Mouse (Mus musculus) spleen, adult 2 months (tissue): ENCODE data around the gene Adat1. TPM values are rescaled to one million over a fixed set of nuclear protein-coding genes. Genes with fewer than 3 reads are reported as not detected.

ENCODE experiments used
- DNase-seq, 2 experiments: peaks; one replicate each; pipeline versions ENCODE4 v3.0.0 to v3.0.0-alpha.2; 2012 to 2021; ENCODE audit warnings: low spot score in 2 of 2, low read depth in 1 of 2
- H3K27ac ChIP-seq: fragments of 200-500 bp; 2 replicates; pipeline ENCODE4 v1.5.1; 2012; ENCODE audit warnings: low read length, inconsistent platforms; ENCODE audit not compliant: insufficient read depth
- H3K27me3 ChIP-seq: fragments of 200-500 bp; 2 replicates; pipeline ENCODE4 v1.6.1; 2012; ENCODE audit warnings: mild to moderate bottlenecking, moderate library complexity, low read length, inconsistent platforms; ENCODE audit not compliant: control insufficient read depth, insufficient read depth
- H3K36me3 ChIP-seq: fragments of 200-500 bp; 2 replicates; pipeline ENCODE4 v1.6.1; 2012; ENCODE audit warnings: mild to moderate bottlenecking, low read length, inconsistent platforms; ENCODE audit not compliant: control insufficient read depth, insufficient read depth
- H3K4me1 ChIP-seq: fragments of 200-500 bp; 2 replicates; pipeline ENCODE4 v1.6.1; 2011; ENCODE audit warnings: inconsistent platforms; ENCODE audit not compliant: control insufficient read depth, insufficient read depth, insufficient read length
- H3K4me3 ChIP-seq: fragments of 200-500 bp; 2 replicates; pipeline ENCODE4 v1.5.1; 2011; ENCODE audit warnings: mild to moderate bottlenecking, inconsistent platforms; ENCODE audit not compliant: insufficient read depth, insufficient read length; ENCODE audit errors: extremely low read depth
- CTCF ChIP-seq: fragments of 200-500 bp; IDR thresholded peaks from 2 replicates; pipeline ENCODE4 v1.5.1; 2011; ENCODE audit warnings: mild to moderate bottlenecking, inconsistent platforms; ENCODE audit not compliant: insufficient read depth, insufficient read length, insufficient replicate concordance; ENCODE audit errors: extremely low read depth
- POLR2A ChIP-seq: fragments of 200-500 bp; IDR thresholded peaks from 2 replicates; pipeline ENCODE4 v1.6.1; 2011; ENCODE audit warnings: low read depth, low read length, inconsistent platforms
- WGBS: fragments of 180-500 bp; shearing (Covaris S2); methylation state at CpG from one replicate; pipeline ENCODE4 v1.1.7; 2018; 5-methylcytosine and 5-hydroxymethylcytosine counted together
- polyA plus RNA-seq: library from polyadenylated mRNA; depleted of rRNA; stranded (reverse); fragments of >200 nt; gene quantifications from 2 replicates; pipeline ENCODE4 v1.2.3, GENCODE M21; 2012

The Adat1 gene
- polyA plus RNA-seq, 1 experiment, result 2.6 TPM

GRCm38 (mm10) chr8:111991278-111991677, 824 bp downstream of the Adat1 start:
- no peak overlapping the region for H3K27ac ChIP-seq
- no peak for DNase-seq
- no peaks in the 10 kb centered on the region for H3K27me3 ChIP-seq
- 64% methylated on average over 8 of the region's 8 CpGs for WGBS
- TF ChIP-seq POLR2A (no peak), CTCF (no peak)
- H3K36me3 ChIP-seq, result peaks cover 20% of the 10 kb centered on the region
- H3K4me3 ChIP-seq, result no peak overlapping the region
- H3K4me1 ChIP-seq, result no peaks in the 10 kb centered on the region

- H3K36me3 ChIP-seq, result peaks cover 18% of the 10 kb centered on the region
- H3K4me3 ChIP-seq, result no peak overlapping the region
These were observed 2.2 kb downstream of the Adat1 start for GRCm38 (mm10) chr8:111989911-111990310.

GRCm38 (mm10) chr8:111984511-111984910, 7.6 kb downstream of the Adat1 start:
- no peak for DNase-seq
- no peak overlapping the region for H3K4me3 ChIP-seq
- no peaks in the 10 kb centered on the region for H3K27me3 ChIP-seq
- TF ChIP-seq CTCF (no peak), POLR2A (no peak)
- 85% methylated on average over 10 of the region's 10 CpGs for WGBS
- H3K36me3 ChIP-seq, result peaks cover 16% of the 10 kb centered on the region
- H3K27ac ChIP-seq, result no peak overlapping the region
- no peaks in the 10 kb centered on the region for H3K4me1 ChIP-seq

More at GRCm38 (mm10) chr8:111989911-111990310, 2.2 kb downstream of the Adat1 start:
- Histone ChIP-seq H3K27ac (no peak overlapping the region), H3K27me3 (no peaks in the 10 kb centered on the region), H3K4me1 (no peaks in the 10 kb centered on the region)
- TF ChIP-seq CTCF (peak; percentile 73; the same call in 1 of the 2 replicates), POLR2A (no peak)
- 6% methylated on average over 7 of the region's 7 CpGs for WGBS
- peak; percentile 57 to 74 for DNase-seq

GRCm38 (mm10) chr8:111982116-111982515, 10.0 kb downstream of the Adat1 start:
- WGBS, result 82% methylated on average over 7 of the region's 7 CpGs
- TF ChIP-seq POLR2A, result no peak
- TF ChIP-seq CTCF, result no peak
- Histone ChIP-seq H3K36me3 (peaks cover 15% of the 10 kb centered on the region), H3K4me1 (no peaks in the 10 kb centered on the region; the same call in 1 of the 2 replicates), H3K27me3 (no peaks in the 10 kb centered on the region), H3K27ac (no peak overlapping the region), H3K4me3 (no peak overlapping the region)
- no peak for DNase-seq

GRCm38 (mm10) chr8:111978147-111978546, 14.0 kb downstream of the Adat1 start:
- Histone ChIP-seq H3K27me3 (no peaks in the 10 kb centered on the region), H3K36me3 (peaks cover 8% of the 10 kb centered on the region; the same call in 1 of the 2 replicates), H3K4me3 (no peak overlapping the region), H3K4me1 (no peaks in the 10 kb centered on the region; the same call in 1 of the 2 replicates), H3K27ac (no peak overlapping the region)
- WGBS, result 93% methylated on average over 10 of the region's 10 CpGs
- TF ChIP-seq POLR2A, result no peak
- no peak for TF ChIP-seq CTCF
- no peak for DNase-seq

GRCm38 (mm10) chr8:111976326-111976725, 15.8 kb downstream of the Adat1 start:
- TF ChIP-seq CTCF (no peak), POLR2A (no peak)
- no peaks in the 10 kb centered on the region for H3K27me3 ChIP-seq
- 52% methylated on average over 2 of the region's 2 CpGs for WGBS
- no peak overlapping the region for H3K4me3 ChIP-seq
- H3K4me1 ChIP-seq, result no peaks in the 10 kb centered on the region; the same call in 1 of the 2 replicates
- DNase-seq, result no peak
- H3K27ac ChIP-seq, result peak overlapping the region; percentile 30; the same call in 1 of the 2 replicates
- H3K36me3 ChIP-seq, result peaks cover 8% of the 10 kb centered on the region; the same call in 1 of the 2 replicates

- no peak for TF ChIP-seq POLR2A
- no peak for TF ChIP-seq CTCF
- no peak overlapping the region for H3K27ac ChIP-seq
- no peak for DNase-seq
- no peaks in the 10 kb centered on the region; the same call in 1 of the 2 replicates for H3K4me1 ChIP-seq
- WGBS, result 93% methylated on average over 2 of the region's 2 CpGs
- H3K27me3 ChIP-seq, result no peaks in the 10 kb centered on the region
- H3K36me3 ChIP-seq, result peaks cover 8% of the 10 kb centered on the region; the same call in 1 of the 2 replicates
- H3K4me3 ChIP-seq, result no peak overlapping the region
These were observed 16.4 kb downstream of the Adat1 start for GRCm38 (mm10) chr8:111975706-111976105.
